Mouse (Mus musculus): ENCODE data around the gene Pcyt1a. TPM values are rescaled to one million over a fixed set of nuclear protein-coding genes. Genes with fewer than 3 reads are reported as not detected.

Gene Pcyt1a
- total RNA-seq, 2 experiments from 2014 or later, result 39.6 to 42.7 TPM

DNA sequence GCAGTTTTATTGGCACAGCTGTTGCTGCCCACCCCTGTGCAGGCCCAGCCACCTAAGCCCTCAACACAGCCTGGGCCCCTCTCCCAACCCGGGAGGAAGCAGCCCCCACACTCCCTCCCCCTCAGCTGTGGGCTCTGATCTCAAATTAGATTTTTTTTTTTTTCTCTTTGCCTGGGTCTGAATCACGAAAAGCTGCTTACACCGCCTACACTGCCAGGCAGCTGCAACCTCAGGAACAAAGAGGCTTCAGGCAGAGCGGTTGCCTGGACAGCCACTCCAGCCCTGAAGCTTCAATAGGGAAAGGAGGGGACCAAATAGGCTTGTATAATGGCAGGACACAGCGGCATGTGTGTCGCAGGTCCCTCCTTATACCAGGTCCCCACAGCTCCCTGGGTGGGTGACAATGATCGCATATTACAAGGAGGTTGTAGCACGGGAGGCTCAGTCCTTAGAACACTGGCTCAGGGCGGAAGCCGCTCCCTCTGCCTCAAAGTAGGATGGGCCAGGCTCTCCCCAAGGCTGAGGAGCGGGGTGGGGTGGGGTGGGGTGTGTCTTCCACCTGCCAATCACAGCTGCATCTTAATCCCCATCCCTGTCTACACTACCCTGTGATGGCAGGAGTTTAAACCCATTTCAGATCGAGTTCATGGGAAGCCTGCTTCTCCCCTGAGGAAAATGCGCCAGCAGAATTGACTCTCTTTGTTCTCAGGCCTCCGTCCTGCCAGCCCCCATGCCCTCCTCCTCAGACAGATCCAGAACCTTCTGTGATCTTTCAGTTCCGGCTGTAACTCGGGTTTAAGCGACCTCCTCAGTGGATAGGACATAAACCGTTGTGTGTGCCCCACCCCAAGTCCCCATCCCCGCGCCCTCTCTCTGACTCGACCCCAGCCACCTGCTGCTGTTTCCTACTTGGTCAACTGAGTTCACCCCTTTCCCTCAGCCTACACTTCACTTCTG, 85.6 kb downstream of the Pcyt1a start:
- no peak for TF ChIP-seq CTCF (IDR thresholded peaks at IDR 0.05)
- DNase-seq (ENCODE audit: extremely low spot score in 1 of 2, low spot score in 2 of 2), result peak; percentile 76
- intact Hi-C loops (cut with DNase I), result loop anchor here (1.0 kb wide), 1 partner anchor 93 kb away; no protein-coding TSS in a partner anchor
- H3K4me3 ChIP-seq, result peak overlapping the region; percentile 39; the same call in 1 of the 2 replicates
- peak overlapping the region; percentile 98 for H3K27ac ChIP-seq

DNA sequence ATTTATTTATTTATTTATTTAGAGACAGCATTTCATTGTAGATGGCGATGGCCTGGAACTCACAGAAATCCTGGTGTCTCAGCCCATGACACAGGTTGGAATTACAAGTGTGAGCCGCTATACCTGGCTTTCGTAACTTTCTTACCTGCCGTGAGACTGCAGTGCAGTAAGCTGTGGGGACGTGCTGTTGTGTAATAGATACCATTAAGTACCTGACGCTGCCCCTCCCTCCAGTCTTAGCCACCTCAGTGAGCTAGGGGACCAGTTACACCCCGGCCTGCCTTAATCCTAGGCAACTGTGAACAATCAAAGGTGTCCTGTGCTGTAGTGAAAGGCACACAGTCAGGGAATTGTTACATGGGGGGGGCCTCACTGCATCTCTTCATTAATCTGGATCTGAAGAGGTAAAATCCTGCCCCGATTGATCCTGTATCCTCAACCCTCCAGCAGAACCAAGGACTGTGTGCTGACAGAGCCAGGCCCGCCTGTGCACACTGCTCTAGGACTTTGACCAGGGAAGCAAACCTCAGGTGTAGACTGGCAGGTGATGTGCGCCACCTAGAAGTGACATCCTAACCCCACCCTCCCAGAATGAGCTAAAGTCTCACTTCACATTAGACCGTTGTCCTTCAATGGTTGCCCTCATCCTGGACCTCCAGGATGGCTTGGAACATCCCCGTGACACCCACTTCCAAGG, 87.2 kb downstream of the Pcyt1a start:
- intact Hi-C loops (cut with DNase I), result no loop called here
- DNase-seq (ENCODE audit: extremely low spot score in 1 of 2, low spot score in 2 of 2), result no peak
- no peak for TF ChIP-seq CTCF (IDR thresholded peaks at IDR 0.05)
- H3K4me3 ChIP-seq, result no peak overlapping the region
- no peak overlapping the region for H3K27ac ChIP-seq

DNA sequence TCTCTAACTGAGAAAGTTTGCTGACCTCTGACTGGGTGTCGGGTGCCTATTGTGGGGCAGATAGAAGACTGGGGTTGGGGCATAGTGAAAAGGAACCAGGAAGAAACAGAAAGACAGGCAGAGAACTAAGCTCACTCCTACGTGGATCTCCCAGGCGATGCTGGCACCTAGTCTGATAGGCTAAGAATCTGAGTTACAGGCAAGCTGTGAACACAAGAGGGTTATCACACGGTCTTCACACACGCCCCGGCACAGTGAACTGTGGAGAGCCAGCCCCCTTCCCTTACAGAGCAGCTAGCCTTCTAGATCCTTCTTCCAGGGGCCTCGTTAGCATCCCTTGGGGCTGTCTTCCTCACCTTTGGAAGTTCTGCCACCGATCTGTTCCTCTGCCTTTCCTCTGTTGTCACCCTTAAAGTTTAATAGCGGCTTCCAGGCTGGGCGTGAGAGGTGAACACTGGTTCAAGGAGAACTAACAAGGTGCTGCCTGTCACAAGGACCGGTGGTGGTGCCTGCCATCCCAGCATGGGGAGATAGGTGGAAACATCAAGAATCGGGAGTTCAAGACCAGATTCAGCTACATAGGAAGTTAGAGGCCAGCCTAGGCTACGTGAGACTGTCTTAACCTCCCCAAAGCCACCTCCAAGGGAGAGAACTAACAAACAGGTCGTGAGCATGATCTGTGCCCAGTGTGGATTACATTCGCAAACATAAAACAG, 89.1 kb downstream of the Pcyt1a start:
- intact Hi-C loops (cut with DNase I), result no loop called here
- no peak overlapping the region for H3K4me3 ChIP-seq
- no peak for TF ChIP-seq CTCF (IDR thresholded peaks at IDR 0.05)
- peak overlapping the region; percentile 75 for H3K27ac ChIP-seq
- DNase-seq (ENCODE audit: extremely low spot score in 1 of 2, low spot score in 2 of 2), result no peak

DNA sequence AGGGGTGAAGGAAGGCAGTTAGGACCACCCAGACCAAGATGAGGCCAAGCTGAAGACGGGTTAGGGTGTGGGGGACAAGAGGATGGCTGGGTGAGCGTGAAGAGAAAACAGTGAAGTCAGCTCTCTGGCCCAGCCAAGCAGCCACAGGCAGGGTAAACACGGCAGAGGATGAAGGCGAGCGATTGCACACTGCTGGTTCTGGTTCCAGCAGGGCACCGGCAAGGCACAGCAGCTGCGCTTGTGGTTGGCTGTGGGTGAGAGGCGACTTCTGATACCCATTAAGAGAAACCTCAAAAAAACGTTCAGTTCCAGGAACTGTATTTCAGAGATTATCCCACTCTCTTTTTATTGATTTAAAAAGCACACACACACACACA, 89.6 kb downstream of the Pcyt1a start:
- H3K4me3 ChIP-seq, result no peak overlapping the region
- no peak for TF ChIP-seq CTCF (IDR thresholded peaks at IDR 0.05)
- no peak for DNase-seq (ENCODE audit: extremely low spot score in 1 of 2, low spot score in 2 of 2)
- intact Hi-C loops (cut with DNase I), result no loop called here
- H3K27ac ChIP-seq, result peak overlapping the region; percentile 75

- no peak for DNase-seq (ENCODE audit: extremely low spot score in 1 of 2, low spot score in 2 of 2)
- intact Hi-C loops (cut with DNase I), result no loop called here
- no peak overlapping the region for H3K4me3 ChIP-seq
- TF ChIP-seq CTCF (IDR thresholded peaks at IDR 0.05), result no peak
- no peak overlapping the region for H3K27ac ChIP-seq
Measured at GRCm38 (mm10) chr16:32522578-32523194, 92.0 kb downstream of the Pcyt1a start.

DNA sequence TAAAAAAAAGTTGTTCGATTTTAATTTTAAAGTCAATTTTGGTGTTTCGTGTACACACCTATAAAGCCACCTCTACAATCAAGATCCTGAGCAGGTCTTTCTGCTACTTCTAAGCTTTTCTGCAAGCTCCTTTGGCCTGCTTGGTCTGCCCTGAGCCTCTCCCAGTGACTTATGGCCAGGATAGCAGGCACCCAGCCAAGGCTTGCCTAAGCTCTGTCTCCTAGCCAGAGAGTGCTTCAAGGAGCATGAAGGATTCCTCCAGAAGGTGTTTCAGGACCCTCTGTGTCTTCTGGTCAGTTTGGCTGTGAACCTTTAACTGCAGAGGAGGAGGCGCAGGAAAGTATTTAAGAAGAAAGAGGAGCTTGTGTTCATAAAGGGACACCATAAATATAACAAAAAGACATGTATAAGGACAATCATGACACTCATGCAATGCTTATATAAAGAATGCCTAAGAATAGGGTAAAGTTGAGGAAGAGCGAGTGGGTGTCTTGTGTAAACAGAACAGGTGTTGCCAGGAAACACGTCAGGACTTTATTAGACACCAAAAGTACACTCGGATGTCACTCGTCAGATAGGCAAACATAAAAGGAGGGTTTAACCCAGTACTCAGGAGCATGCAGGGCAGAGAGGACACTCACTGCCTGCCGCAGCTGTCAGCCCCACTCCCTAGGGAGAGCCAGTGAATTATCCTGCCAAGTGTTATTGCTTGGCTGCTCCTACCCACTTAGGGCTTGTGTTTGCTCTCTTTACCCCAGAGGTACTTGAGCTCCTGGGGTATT, 92.9 kb downstream of the Pcyt1a start:
- Histone ChIP-seq H3K27ac (peak overlapping the region; percentile 38; the same call in 1 of the 2 replicates), H3K4me3 (no peak overlapping the region)
- TF ChIP-seq CTCF (IDR thresholded peaks at IDR 0.05), result no peak
- intact Hi-C loops (cut with DNase I), result no loop called here
- no peak for DNase-seq (ENCODE audit: extremely low spot score in 1 of 2, low spot score in 2 of 2)

- H3K4me3 ChIP-seq, result no peak overlapping the region
- intact Hi-C loops (cut with DNase I), result no loop called here
- TF ChIP-seq CTCF (IDR thresholded peaks at IDR 0.05), result no peak
- DNase-seq (ENCODE audit: extremely low spot score in 1 of 2, low spot score in 2 of 2), result no peak
- H3K27ac ChIP-seq, result peak overlapping the region; percentile 38; the same call in 1 of the 2 replicates
Measured at GRCm38 (mm10) chr16:32524244-32524615, 93.5 kb downstream of the Pcyt1a start.

Other genes starting within 250 kb of the Pcyt1a start
- 10 to 100 TPM; 46.6 to 50.7 TPM for gene Fbxo45, start 183.8 kb upstream of the Pcyt1a start, total RNA-seq (2021)
- 10 to 100 TPM in 1 of 2 experiments, 1 to 10 TPM in 1; 9.3 to 12.0 TPM for gene Wdr53, start 183.7 kb upstream of the Pcyt1a start, total RNA-seq (2021)
- under 1 TPM in 1 of 2 experiments, not detected in 1; 0.40 TPM for gene Smco1, start 159.5 kb upstream of the Pcyt1a start, total RNA-seq (2021)
- 10 to 100 TPM; 25.3 to 27.8 TPM for gene Rnf168, start 153.5 kb upstream of the Pcyt1a start, total RNA-seq (2021)
- 10 to 100 TPM; 51.0 to 53.3 TPM for gene Ubxn7, start 98.7 kb upstream of the Pcyt1a start, total RNA-seq (2021)
- not detected for gene Tm4sf19, start 30.4 kb upstream of the Pcyt1a start, total RNA-seq (2021)
- 10 to 100 TPM; 13.6 to 14.9 TPM for gene Tctex1d2, start 11.2 kb upstream of the Pcyt1a start, total RNA-seq (2021)
- not detected for gene Slc51a, start 57.0 kb downstream of the Pcyt1a start, total RNA-seq (2021)
- not detected for gene Zdhhc19, start 65.3 kb downstream of the Pcyt1a start, total RNA-seq (2021)
- gene Tfrc, start 178.0 kb downstream of the Pcyt1a start, total RNA-seq (2021), result 10 to 100 TPM; 68.3 to 85.0 TPM
- gene Tnk2, start 213.0 kb downstream of the Pcyt1a start, total RNA-seq (2021), result 100 to 1,000 TPM; 239 to 244 TPM